Mouse (Mus musculus): ENCODE measurements around the gene Ddah2.

Ddah2 gene

GRCm38 (mm10) chr17:35079778-35080177 lies 20.9 kb downstream of the Ddah2 start:
- no peak for DNase-seq

GRCm38 (mm10) chr17:35080248-35080647 lies 21.4 kb downstream of the Ddah2 start:
- DNase-seq, result no peak

GRCm38 (mm10) chr17:35080710-35081109 lies 21.9 kb downstream of the Ddah2 start:
- no peak for DNase-seq

GRCm38 (mm10) chr17:35082841-35083576 lies 24.2 kb downstream of the Ddah2 start:
- no peak for DNase-seq

GRCm38 (mm10) chr17:35083929-35084497 lies 25.2 kb downstream of the Ddah2 start:
- no peak for DNase-seq

GRCm38 (mm10) chr17:35085208-35085865 lies 26.5 kb downstream of the Ddah2 start, which contains the start of gene Ly6g6f:
Ly6g6f (minus strand) TSS chr17:35085610.
- DNase-seq, result no peak

- no peak for DNase-seq
Measured at GRCm38 (mm10) chr17:35088151-35088550, 29.3 kb downstream of the Ddah2 start.

- peak; percentile 95 to 98 for DNase-seq
Measured at GRCm38 (mm10) chr17:35088825-35089644, 30.2 kb downstream of the Ddah2 start, which contains the start of gene Abhd16a. Abhd16a (plus strand) TSS chr17:35089263.

GRCm38 (mm10) chr17:35090166-35090932 lies 31.5 kb downstream of the Ddah2 start:
- no peak for DNase-seq

GRCm38 (mm10) chr17:35092403-35093198 lies 33.8 kb downstream of the Ddah2 start:
- DNase-seq, result no peak

- no peak for DNase-seq
Measured at GRCm38 (mm10) chr17:35094475-35095365, 35.9 kb downstream of the Ddah2 start.

GRCm38 (mm10) chr17:35096597-35096996 lies 37.8 kb downstream of the Ddah2 start:
- no peak for DNase-seq

- DNase-seq, result peak; percentile 42 to 53
Measured at GRCm38 (mm10) chr17:35097164-35097655, 38.4 kb downstream of the Ddah2 start.

GRCm38 (mm10) chr17:35100196-35100765 lies 41.4 kb downstream of the Ddah2 start:
- DNase-seq, result peak in 1 of 2 experiments; percentile 76

- no peak for DNase-seq
Measured at GRCm38 (mm10) chr17:35101161-35101560, 42.3 kb downstream of the Ddah2 start.

GRCm38 (mm10) chr17:35102299-35102698 lies 43.5 kb downstream of the Ddah2 start:
- no peak for DNase-seq

- peak; percentile 79 to 90 for DNase-seq
Measured at GRCm38 (mm10) chr17:35103221-35103690, 44.4 kb downstream of the Ddah2 start.

- no peak for DNase-seq
Measured at GRCm38 (mm10) chr17:35104079-35104478, 45.2 kb downstream of the Ddah2 start.

GRCm38 (mm10) chr17:35104754-35105153 lies 45.9 kb downstream of the Ddah2 start:
- DNase-seq, result no peak

Measured in kidney, postnatal 25 days (tissue).